Mouse (Mus musculus): ENCODE results near the gene Myh11. TPM values are rescaled to one million over a fixed set of nuclear protein-coding genes. Genes with fewer than 3 reads are reported as not detected.

The Myh11 gene
- polyA plus RNA-seq, 1 experiment from 2014 or later = 0.27 TPM

- Histone ChIP-seq H3K36me3 (peaks cover 67% of the 10 kb centered on the region), H3K4me2 (replicated peaks) (no peak overlapping the region), H3K9me3 (no peaks in the 10 kb centered on the region), H3K27me3 (replicated peaks) (no peaks in the 10 kb centered on the region), H3K4me3 (no peak overlapping the region), H3K9ac (no peak overlapping the region), H3K4me1 (no peaks in the 10 kb centered on the region), H3K27ac (no peak overlapping the region)
- ATAC-seq (ENCODE audit: low FRiP score, low read depth) = no peak
- WGBS = 87% methylated on average over 7 of the region's 7 CpGs
Measured at GRCm38 (mm10) chr16:14303676-14304075, 12.5 kb upstream of the Myh11 start.

DNA sequence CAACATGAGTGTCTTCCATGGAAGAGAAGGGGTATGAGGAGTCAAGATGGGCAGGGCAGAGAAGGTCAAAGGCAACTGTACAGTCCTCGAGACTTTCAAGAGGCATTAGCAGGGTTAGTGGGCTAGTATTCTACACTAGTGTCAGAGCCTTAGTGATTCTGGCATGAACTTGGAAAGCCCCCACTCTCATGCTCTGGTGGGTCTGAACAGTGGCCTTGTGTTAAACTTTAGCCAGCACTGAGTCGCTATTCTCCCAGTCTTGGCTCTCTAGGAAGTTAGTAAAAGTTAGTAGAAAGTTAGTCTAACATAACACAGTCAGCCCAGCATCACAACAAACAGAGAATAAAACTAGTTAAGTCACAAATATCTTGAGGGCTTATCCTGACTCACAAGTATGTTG is 12.0 kb upstream of the Myh11 start:
- H3K4me2 ChIP-seq (replicated peaks) = no peak overlapping the region
- no peaks in the 10 kb centered on the region for H3K27me3 ChIP-seq (replicated peaks)
- H3K9ac ChIP-seq = no peak overlapping the region
- H3K27ac ChIP-seq = no peak overlapping the region
- no peak for ATAC-seq (ENCODE audit: low FRiP score, low read depth)
- WGBS = 81% methylated on average over 2 of the region's 2 CpGs
- H3K4me3 ChIP-seq = no peak overlapping the region
- H3K4me1 ChIP-seq = no peaks in the 10 kb centered on the region
- H3K36me3 ChIP-seq = peaks cover 66% of the 10 kb centered on the region
- H3K9me3 ChIP-seq = no peaks in the 10 kb centered on the region

GRCm38 (mm10) chr16:14298461-14298860 is 7.3 kb upstream of the Myh11 start:
- Histone ChIP-seq H3K9ac (no peak overlapping the region), H3K27ac (no peak overlapping the region), H3K4me2 (replicated peaks) (no peak overlapping the region), H3K4me1 (no peaks in the 10 kb centered on the region), H3K27me3 (replicated peaks) (no peaks in the 10 kb centered on the region), H3K36me3 (peaks cover 41% of the 10 kb centered on the region), H3K4me3 (no peak overlapping the region), H3K9me3 (no peaks in the 10 kb centered on the region)
- no peak for ATAC-seq (ENCODE audit: low FRiP score, low read depth)
- 93% methylated on average over 4 of the region's 4 CpGs for WGBS

DNA sequence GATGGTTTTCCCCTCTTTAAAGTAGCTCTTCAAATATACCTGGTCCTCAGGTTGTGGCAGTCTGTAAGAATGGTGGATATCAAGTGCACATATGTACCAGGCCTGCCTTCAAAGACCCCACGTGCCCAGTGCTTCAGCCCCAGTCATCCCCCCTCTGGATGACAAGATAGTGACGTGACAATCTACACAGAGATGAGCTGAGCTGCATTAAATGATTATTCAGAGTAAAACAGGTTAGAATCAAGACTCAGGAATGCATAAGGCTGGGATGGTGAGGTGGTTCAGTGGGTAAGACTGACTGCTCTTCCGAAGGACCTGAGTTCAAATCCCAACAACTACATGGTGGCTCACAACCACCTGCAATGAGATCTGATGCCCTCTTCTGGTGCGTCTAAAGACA is 6.6 kb upstream of the Myh11 start:
- Histone ChIP-seq H3K9ac (no peak overlapping the region), H3K9me3 (no peaks in the 10 kb centered on the region), H3K36me3 (peaks cover 36% of the 10 kb centered on the region), H3K27ac (no peak overlapping the region), H3K4me2 (replicated peaks) (no peak overlapping the region), H3K4me1 (no peaks in the 10 kb centered on the region), H3K27me3 (replicated peaks) (peaks cover 1% of the 10 kb centered on the region; the same call in 1 of the 2 replicates), H3K4me3 (no peak overlapping the region)
- ATAC-seq (ENCODE audit: low FRiP score, low read depth) = no peak
- 89% methylated on average over 4 of the region's 4 CpGs for WGBS

GRCm38 (mm10) chr16:14297137-14297536 is 6.0 kb upstream of the Myh11 start:
- Histone ChIP-seq H3K4me2 (replicated peaks) (no peak overlapping the region), H3K27ac (no peak overlapping the region), H3K4me3 (no peak overlapping the region), H3K36me3 (peaks cover 34% of the 10 kb centered on the region), H3K9me3 (no peaks in the 10 kb centered on the region), H3K27me3 (replicated peaks) (peaks cover 7% of the 10 kb centered on the region), H3K4me1 (0 out of 2 replicates have a peak, but pooled peaks cover 4% of the 10 kb centered on the region), H3K9ac (no peak overlapping the region)
- 78% methylated on average over 3 of the region's 3 CpGs for WGBS
- ATAC-seq (ENCODE audit: low FRiP score, low read depth) = no peak

- Histone ChIP-seq H3K9me3 (no peaks in the 10 kb centered on the region), H3K4me1 (0 out of 2 replicates have a peak, but pooled peaks cover 4% of the 10 kb centered on the region), H3K4me2 (replicated peaks) (no peak overlapping the region), H3K9ac (no peak overlapping the region), H3K27ac (no peak overlapping the region), H3K27me3 (replicated peaks) (peaks cover 9% of the 10 kb centered on the region), H3K36me3 (peaks cover 29% of the 10 kb centered on the region), H3K4me3 (no peak overlapping the region)
- no peak for ATAC-seq (ENCODE audit: low FRiP score, low read depth)
- 74% methylated on average over 2 of the region's 2 CpGs for WGBS
Measured at GRCm38 (mm10) chr16:14296544-14297124, 5.5 kb upstream of the Myh11 start.

DNA sequence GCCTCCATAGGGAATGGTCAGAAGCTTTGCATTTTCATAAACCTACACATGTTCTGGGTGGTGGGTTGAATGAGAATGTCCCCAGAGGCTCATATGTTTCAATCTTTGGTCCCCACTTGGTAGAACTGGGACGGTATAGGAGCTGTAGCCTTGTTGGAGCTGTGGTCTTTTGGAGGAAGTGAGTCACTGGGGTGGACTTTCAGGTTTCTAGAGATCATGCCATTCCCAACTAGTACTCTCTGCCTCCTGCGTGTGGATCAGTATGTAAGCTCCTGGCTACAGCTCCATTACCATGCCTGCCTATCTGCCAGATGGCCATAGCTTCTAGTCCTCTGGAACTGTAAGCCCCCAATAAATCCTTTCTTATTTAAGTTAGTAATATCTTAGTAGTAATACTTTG is 4.1 kb upstream of the Myh11 start:
- Histone ChIP-seq H3K4me1 (0 out of 2 replicates have a peak, but pooled peaks cover 4% of the 10 kb centered on the region), H3K4me2 (replicated peaks) (no peak overlapping the region), H3K36me3 (peaks cover 19% of the 10 kb centered on the region), H3K4me3 (no peak overlapping the region), H3K9ac (no peak overlapping the region), H3K27me3 (replicated peaks) (peaks cover 13% of the 10 kb centered on the region), H3K27ac (no peak overlapping the region), H3K9me3 (no peaks in the 10 kb centered on the region)
- 86% methylated on average over 2 of the region's 2 CpGs for WGBS
- no peak for ATAC-seq (ENCODE audit: low FRiP score, low read depth)

GRCm38 (mm10) chr16:14292205-14293199 is 1.3 kb upstream of the Myh11 start:
- peak overlapping the region; percentile 18; the same call in 1 of the 2 replicates for H3K4me3 ChIP-seq
- no peak overlapping the region for H3K27ac ChIP-seq
- no peaks in the 10 kb centered on the region for H3K36me3 ChIP-seq
- 15% methylated on average over 31 of the region's 31 CpGs for whole genome bisulfite sequencing
- H3K4me1 ChIP-seq = 0 out of 2 replicates have a peak, but pooled peaks cover 4% of the 10 kb centered on the region
- 0 out of 2 replicates have a peak overlapping the region, but pooled peaks have one; percentile 47 for H3K9ac ChIP-seq
- peak overlapping the region; percentile 53 for H3K4me2 ChIP-seq (replicated peaks)
- no peak for ATAC-seq (ENCODE audit: low FRiP score, low read depth)
- peaks cover 13% of the 10 kb centered on the region for H3K27me3 ChIP-seq (replicated peaks)
- no peaks in the 10 kb centered on the region for H3K9me3 ChIP-seq

DNA sequence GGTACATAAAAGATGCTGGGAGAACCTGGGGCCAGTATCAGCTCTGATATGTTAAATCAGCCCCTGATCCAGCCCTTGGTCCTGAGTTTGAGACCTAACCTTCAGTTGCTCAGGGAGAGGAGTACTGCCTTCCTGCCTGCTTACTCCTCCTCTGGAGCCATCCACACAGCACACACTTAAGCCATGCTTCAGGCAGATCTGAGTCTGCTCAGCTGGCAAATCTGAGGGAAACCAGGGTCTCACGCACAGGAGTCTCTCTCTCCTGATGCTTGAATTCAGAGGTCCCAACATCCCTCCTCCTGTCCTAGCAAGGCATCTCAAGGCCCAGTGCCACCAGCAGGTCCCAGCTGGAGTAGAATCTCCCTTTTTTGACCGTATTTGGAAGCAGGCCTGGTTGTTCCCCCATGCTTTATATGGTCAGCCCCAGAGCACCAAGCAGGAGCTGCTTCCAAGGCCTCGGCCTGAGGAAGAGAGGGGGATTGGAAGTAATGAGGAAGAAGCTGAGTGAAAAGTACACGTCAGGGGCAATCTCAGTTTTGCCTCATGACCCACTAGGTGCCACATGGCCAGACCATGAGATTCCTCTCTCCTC is 18.7 kb downstream of the Myh11 start:
- WGBS = 74% methylated on average over 4 of the region's 4 CpGs
- Histone ChIP-seq H3K27me3 (replicated peaks) (no peaks in the 10 kb centered on the region), H3K4me3 (no peak overlapping the region), H3K4me1 (no peaks in the 10 kb centered on the region), H3K36me3 (no peaks in the 10 kb centered on the region), H3K9me3 (no peaks in the 10 kb centered on the region), H3K27ac (no peak overlapping the region), H3K4me2 (replicated peaks) (no peak overlapping the region), H3K9ac (no peak overlapping the region)
- no peak for ATAC-seq (ENCODE audit: low FRiP score, low read depth)

DNA sequence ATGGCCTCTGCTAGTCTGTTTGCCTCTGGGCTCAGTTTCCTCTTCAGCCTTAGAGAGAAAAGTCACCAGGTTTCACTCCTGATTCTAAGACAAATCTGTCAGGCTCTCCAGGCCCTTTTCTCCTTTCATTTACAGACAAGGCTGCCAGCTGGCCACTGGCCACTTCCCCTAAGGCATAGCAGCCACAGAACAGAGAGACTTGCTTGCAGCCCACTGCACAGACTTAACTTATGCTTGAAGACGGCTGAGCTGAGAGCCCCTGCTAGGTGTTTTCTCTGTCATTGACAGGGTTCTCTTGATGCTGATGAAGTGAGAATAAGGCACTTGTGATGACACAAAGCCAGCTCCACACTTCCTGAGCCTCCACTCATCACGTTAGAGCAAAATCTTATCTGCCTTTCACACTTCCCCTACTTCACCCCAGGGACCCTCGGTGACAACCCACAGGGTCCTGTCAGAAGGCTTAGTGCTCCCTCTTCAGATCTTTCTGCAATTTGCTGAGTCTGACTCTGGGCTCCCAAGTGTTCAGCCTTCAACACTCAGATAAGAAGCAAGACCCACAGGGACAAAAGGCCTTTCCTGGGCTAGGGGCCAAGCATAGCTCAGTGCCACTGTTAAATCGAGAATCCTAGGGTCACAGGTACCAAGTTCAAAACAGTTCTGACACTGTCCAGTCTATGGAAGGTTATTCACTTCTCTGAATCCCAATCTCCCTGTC is 25.8 kb downstream of the Myh11 start:
- Histone ChIP-seq H3K4me2 (replicated peaks) (no peak overlapping the region), H3K4me3 (no peak overlapping the region), H3K9me3 (no peaks in the 10 kb centered on the region), H3K27me3 (replicated peaks) (no peaks in the 10 kb centered on the region), H3K36me3 (no peaks in the 10 kb centered on the region), H3K4me1 (no peaks in the 10 kb centered on the region), H3K27ac (no peak overlapping the region), H3K9ac (no peak overlapping the region)
- WGBS = 58% methylated on average over 4 of the region's 4 CpGs
- ATAC-seq (ENCODE audit: low FRiP score, low read depth) = no peak

- WGBS = 83% methylated on average over 2 of the region's 2 CpGs
- ATAC-seq (ENCODE audit: low FRiP score, low read depth) = no peak
Measured at GRCm38 (mm10) chr16:14264504-14264903, 26.7 kb downstream of the Myh11 start.

GRCm38 (mm10) chr16:14263241-14263640 is 27.9 kb downstream of the Myh11 start:
- no peaks in the 10 kb centered on the region for H3K9me3 ChIP-seq
- no peaks in the 10 kb centered on the region for H3K27me3 ChIP-seq (replicated peaks)
- ATAC-seq (ENCODE audit: low FRiP score, low read depth) = no peak
- 76% methylated on average over 6 of the region's 6 CpGs for WGBS
- H3K9ac ChIP-seq = no peak overlapping the region
- H3K27ac ChIP-seq = no peak overlapping the region
- H3K36me3 ChIP-seq = no peaks in the 10 kb centered on the region
- H3K4me3 ChIP-seq = no peak overlapping the region
- H3K4me1 ChIP-seq = no peaks in the 10 kb centered on the region
- H3K4me2 ChIP-seq (replicated peaks) = no peak overlapping the region

More at GRCm38 (mm10) chr16:14264504-14264903, 26.7 kb downstream of the Myh11 start:
- H3K4me1 ChIP-seq = no peaks in the 10 kb centered on the region
- H3K36me3 ChIP-seq = no peaks in the 10 kb centered on the region
- H3K9ac ChIP-seq = no peak overlapping the region
- no peak overlapping the region for H3K27ac ChIP-seq
- H3K4me3 ChIP-seq = no peak overlapping the region
- H3K27me3 ChIP-seq (replicated peaks) = no peaks in the 10 kb centered on the region
- H3K9me3 ChIP-seq = no peaks in the 10 kb centered on the region
- H3K4me2 ChIP-seq (replicated peaks) = no peak overlapping the region
